Mouse (Mus musculus) lung, adult 18-20 months (tissue): ENCODE data around the gene Rbm20.
A peak's percentile ranks its signal among the peaks of the same experiment; 100 is the strongest.
"Not testable (repeated sequence)": the region's sequence is repeated elsewhere in the genome, so short reads cannot be mapped to it uniquely, and the experiment has no call there.

Experiments used
- DNase-seq, 2 experiments: peaks; one replicate each; pipeline ENCODE4 v3.0.0; 2022; ENCODE audit warnings: mixed read lengths in 2 of 2

Gene Rbm20

DNA sequence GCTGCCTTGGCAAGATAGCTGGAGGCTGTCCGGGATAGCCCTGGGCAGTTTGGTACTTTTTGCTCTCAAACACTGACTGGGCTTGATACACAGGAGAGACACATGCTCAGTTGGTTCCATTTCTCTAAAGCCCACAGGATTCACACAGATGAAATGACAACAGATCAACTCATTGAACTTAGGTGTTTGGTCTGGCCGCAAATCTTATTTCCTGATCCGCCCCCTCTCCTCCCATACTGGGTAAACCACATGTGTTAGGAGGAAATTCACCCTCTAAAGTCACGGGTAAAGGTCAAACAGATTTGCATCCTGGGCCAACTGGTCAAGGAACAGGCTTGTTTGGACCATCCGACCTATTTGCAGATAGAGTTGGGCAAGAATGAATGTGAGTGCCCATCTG, 212.4 kb downstream of the Rbm20 start:
- peak in 1 of 2 experiments; percentile 34 for DNase-seq

DNA sequence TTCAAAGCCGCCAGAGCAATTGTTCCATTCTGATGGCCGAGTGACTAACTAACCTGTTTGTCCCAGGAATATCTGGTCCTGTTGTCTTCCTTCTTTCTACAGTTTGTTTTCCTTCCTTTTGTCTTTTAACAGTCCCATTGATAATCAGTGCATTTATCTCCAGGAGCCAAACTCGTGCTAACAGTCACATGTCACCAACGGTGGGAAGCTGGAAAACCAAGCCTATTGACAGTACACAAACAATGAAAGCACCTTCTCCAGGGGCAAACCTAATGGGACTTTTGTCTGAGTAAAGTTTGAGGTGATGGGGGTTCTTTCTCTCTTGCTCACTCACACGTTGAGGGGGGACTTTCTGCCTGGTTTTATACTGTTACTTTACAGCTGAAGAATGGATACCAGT, 213.2 kb downstream of the Rbm20 start:
- DNase-seq: no peak

DNA sequence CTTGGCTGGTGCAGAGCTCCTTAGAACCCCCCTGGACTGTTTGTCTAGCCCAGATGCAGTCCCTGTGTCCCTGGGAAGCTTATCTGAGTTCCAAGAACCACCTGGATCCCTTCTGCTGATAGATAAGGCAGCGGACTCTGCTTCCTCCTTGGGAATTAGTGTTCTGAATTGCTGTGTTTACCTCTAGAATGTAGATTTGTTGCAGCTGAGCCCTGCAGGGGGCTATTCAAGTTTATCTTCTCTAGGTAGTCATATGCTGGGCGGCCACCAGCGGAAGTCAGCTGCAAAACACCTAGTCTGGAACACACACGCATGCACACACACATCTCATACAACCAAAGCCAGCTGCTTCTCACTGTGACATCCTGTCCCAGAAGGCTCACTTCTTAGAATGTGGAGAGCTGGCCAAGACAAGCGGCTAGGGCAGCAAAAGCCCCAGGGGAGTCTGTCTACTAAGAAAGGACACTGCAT, 213.7 kb downstream of the Rbm20 start:
- peak in 1 of 2 experiments; percentile 24 for DNase-seq

DNA sequence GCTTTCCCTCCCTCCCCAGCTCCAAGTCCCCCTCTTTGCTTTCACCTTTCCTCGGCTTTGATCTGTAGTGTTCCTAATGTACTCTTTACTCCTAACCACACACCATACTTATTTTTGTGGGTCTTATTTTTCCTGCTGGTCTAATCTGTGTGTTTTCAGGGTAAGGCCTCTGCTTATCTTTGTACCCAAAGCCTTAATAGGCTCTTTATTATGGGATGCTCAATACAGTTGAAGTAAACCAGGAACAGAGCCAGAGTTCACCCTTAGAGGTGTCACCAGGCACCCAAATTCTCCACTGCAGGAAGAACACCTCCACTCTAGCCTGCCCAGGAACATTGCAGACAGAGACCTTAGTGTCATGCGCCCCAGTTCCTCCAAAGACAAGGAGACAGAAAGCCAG, 214.5 kb downstream of the Rbm20 start:
- no peak for DNase-seq

DNA sequence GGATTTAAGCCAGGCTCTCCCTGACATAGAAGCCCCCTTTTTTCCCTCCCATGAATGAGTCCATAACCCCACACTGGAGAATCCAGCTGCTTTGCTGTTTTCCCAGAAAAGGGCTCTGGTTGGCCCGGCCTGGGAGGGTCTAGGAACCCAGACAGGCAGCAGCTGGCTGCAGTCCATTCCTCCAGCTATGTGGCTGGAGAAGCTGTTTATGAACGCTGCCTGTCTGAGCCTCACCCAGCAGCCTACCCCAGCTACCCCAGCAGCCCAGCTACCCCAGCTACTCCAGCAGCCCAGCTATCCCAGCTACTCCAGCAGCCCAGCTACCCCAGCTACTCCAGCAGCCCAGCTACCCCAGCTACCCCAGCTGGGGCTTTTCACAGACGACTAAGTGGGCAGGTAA, 215.0 kb downstream of the Rbm20 start, which contains the start of gene Pdcd4:
Pdcd4 (plus strand) TSS at position 171 of the 400 bp plus-strand sequence.
- no peak for DNase-seq

DNA sequence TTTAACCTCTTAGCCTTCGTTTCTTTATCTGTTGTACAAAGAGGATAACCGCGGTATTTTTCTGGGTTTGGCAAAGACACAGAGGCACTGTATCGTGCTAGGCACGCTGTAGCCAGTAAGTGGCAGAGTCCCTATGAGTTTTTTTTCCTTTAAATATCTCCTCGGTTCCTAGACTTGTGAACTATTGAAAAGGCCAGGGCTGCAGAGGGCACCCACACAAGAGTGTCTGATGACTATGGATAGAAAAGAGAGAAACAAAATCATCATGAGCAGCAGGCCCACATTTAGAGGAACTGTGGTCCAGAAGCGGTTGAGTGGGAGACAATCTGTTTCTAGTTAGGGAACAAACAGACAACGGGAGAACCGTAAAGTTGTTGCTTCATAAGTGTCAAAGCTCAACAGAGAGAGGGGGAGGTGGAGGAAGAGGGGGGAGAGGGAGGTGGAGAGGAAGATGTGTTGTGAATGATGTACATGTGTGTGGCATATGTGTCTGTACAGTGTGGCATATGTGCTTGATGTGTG, 215.8 kb downstream of the Rbm20 start:
- no peak for DNase-seq

DNA sequence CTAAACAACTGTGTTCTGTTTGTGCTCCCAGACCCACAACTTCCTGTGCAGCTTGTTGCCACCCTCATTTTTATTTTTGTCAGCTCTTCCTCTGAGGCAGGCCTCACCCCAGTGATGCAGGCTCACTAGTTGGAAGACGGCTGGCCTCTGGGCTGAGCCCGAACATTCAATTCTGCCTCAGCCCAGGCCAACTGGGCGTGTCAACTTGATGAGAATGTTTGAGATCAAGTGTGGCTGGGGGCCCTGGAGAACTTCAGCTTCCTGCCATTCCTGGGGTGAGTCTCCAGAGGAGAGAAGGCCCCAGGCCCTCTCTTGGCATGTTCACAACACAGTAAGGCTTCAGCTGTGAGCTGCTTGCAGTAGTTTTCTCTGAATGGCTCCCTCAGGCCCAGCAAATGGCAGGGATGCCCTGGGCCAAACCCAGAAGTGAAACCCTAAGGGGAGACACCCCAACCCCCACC, 216.6 kb downstream of the Rbm20 start:
- DNase-seq: peak; percentile 37 to 50

DNA sequence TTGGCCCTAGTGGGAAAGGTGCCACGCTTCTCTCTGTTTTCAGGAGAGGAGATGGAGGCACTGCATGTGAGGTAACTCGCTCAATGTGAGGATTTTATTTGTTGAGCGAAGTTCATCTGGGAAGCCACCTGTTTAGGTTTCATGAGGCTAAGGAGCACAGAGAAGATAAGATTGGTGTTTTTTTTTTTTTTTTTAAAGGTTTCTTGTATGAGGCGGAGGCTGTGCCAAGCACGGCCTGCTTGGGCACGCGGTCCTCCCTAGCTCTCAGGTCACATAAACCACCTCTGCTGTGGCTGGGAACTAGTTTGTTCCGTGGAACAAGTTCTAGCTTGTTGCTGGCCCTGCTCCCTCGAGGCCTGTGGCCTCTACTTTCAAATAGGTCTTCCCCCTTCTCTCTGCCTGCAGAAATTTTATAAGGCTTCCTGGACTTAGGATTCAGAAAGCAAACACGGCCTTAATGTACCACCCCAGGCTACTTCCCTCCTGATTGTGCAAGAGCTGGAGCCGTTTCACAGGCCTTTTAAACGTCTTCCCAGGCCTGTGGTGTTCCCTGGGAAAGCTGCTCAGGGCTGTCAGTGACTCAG, 217.5 kb downstream of the Rbm20 start:
- peak; percentile 52 to 60 for DNase-seq

GRCm38 (mm10) chr19:53898046-53898445, 220.9 kb downstream of the Rbm20 start:
- no peak for DNase-seq

GRCm38 (mm10) chr19:53898498-53898897, 221.4 kb downstream of the Rbm20 start:
- no peak for DNase-seq

DNA sequence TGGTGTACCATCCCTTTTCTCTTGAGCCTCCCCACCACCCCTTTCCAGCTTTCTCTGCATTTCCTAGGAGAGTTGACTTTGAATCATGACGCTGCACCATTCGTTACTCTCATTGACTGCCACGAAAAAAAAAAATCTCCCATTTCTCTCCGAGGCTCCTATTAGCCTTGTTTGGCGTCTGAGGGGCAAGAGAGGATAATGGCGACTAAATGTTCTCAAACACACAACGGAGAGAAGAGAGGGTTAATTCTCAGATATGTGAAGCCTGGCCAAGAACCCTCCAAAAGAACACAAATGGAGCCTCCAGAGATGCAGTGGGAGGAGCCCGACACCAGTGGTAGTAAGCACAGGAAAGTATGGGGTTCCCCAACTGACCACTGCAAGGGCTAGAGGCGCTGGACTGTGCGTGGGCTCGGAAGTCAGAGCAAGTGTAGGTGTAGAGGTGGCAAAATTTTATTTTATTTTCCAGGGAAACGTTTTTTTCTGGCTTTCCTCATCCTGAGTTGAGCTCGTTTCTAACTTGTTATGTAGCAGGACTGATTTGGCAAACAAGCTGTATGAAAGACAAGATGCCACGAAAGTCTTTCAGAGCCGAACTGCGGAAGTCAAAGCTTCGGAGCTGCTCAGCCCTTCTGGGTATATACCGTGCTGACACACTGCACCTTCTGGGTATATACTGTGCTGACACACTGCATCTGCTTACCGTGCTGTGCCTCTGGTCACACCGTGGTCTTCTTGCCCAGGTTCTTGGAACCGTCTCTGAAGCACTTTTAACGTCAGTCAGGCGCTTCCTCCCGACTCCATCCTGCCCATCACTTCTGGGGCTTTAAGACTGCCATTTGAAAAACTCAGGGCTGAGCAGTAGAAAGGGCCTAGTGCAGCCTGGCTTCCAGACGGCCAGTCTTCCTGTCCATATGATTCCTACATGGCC, 222.1 kb downstream of the Rbm20 start:
- DNase-seq: no peak

DNA sequence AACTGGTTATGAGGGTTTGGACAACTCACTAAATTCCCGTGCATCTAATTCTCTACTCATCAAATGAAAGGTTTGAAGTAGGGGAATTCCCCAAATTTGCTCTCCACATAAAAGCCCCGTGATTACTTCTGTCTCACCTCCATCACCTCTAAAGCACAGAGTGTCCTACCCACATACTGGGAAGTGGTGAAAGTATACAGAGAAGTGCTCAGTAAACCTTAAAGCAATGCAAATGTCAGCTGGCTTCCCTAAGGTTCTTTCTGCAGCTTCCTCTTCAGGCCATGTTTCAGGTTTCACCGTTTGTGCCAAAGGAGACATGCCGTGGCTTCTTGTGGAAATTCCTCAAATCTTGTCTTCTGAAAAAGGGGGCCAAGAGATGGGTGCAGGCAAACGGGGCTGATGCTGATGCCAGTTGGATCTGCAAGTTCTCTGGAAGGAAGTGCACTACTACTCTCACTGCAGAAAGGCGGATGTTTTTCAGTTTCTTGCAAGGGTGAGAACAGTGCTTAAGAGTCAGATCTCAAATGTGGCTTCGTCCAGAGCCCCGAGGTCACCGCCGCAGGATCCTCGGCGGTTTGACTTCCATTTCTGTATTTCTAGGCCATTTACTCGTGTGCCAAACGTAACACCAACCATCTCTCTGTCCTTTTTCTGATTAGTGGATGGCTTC, 223.0 kb downstream of the Rbm20 start:
- DNase-seq: no peak

GRCm38 (mm10) chr19:53901931-53902738, 225.0 kb downstream of the Rbm20 start:
- no peak for DNase-seq

DNA sequence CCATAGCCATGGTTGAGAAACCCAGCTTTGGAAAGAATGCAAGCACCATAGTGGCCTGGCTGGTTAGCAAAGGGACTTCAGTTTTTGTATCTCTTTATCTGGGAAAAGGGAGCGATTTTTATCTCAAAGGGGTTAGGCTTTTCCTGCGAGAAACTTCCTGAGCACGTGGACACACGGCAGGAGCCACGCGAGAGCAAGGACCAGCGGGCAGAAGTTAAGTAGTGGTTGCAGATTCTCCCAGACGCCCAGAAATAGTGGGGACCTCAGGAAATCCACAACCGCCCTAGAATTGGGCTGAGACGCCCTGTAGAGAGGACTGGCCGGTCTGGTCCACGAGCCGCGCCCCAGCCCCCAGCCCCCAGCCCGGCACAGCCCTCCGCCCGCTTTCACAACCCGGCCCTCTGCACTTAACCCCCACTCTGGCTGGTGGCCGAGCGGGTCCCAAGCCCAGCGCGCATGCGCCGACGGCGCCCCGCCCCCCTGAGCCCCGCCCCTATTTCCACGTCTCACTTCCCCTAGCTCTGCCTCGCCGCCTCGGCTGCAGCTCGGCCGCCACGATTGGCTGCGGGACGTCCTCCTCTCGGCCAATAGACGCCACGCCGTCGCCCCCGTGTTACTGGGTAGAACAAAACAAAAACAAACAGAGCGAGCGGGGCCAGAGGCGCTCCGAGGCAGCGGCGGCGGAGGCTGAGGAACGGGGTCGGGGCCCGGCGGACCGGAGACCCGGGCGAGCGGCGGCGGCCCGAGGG, 225.8 kb downstream of the Rbm20 start:
- peak; percentile 96 for DNase-seq

GRCm38 (mm10) chr19:53903507-53904321, 226.6 kb downstream of the Rbm20 start:
- peak; percentile 47 to 48 for DNase-seq

GRCm38 (mm10) chr19:53904833-53905480, 227.9 kb downstream of the Rbm20 start:
- DNase-seq: no peak

DNA sequence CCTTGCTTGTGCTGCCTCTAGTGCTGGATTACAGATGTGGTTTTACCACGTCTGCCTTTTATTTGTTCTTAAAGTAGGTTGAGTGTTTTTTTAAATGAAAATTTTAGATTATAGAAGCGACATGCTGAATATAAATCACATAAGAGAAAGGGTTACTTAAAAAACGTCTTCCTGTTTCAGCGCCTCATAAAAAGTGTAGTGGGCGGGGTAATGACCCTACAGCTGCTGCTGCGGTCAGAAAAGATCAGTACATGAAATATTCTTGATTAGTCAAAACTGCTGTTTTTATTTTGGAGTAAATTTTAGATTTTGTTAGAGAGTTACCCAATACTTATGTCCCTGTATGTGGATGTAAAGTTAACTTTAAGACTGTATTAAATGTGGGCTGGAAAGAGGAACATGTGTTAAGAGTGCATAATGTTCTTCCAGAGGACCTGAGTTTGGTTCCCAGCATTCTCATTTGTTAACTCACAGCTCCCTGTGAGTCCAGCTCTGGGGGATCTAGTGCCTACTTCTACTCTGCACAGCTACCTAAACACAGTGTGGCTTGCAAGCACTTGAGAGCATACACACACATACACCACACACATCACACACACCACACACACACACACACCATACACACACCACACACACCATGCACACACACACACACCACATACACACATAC, 229.1 kb downstream of the Rbm20 start:
- no peak for DNase-seq

DNA sequence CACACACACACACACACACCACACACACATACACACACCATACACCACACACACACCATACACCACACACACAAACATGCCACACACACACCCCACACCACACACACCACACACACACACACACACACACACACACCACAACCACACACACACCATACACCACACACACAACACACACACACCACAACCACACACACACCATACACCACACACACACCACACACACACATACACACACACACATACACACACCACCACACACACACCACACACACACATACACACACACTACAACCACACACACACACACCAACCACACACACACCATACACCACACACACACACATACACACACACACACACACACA, 229.6 kb downstream of the Rbm20 start:
- not testable (repeated sequence) for DNase-seq

DNA sequence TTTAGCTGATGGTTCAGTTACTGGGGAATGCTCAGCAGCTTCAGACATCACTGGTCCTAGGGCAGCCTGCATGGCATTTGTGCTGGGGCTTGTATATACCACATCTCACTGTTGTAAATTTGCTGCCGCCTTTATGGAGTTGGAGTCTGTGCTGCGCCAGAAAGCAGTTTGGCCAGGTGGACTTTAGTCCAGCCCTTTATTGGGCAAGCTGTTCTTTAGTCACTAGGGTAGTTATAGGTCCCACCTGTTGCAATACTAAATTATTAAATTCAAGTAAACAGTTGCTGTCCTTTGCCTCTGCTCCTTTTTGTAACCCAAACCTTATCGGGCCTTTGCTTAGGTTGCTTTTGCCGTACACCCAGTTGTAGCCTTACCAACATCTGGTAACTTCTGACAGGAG, 237.8 kb downstream of the Rbm20 start:
- DNase-seq: no peak
